Mouse (Mus musculus) natural killer cell, adult 2 months (primary cell): ENCODE measurements around the gene Rnf5.

Experiments used
- DNase-seq, 2 experiments: peaks; one replicate each; pipeline ENCODE4 v3.0.0; 2022; ENCODE audit warnings: low spot score in 2 of 2

Rnf5 gene

GRCm38 (mm10) chr17:34603375-34604060 lies at the start of gene Rnf5:
Gene Rnf5 (minus strand): TSS chr17:34603690.
- peak; percentile 99 for DNase-seq

- no peak for DNase-seq
These were observed 49.5 kb upstream of the Rnf5 start for GRCm38 (mm10) chr17:34652985-34653384.

DNA sequence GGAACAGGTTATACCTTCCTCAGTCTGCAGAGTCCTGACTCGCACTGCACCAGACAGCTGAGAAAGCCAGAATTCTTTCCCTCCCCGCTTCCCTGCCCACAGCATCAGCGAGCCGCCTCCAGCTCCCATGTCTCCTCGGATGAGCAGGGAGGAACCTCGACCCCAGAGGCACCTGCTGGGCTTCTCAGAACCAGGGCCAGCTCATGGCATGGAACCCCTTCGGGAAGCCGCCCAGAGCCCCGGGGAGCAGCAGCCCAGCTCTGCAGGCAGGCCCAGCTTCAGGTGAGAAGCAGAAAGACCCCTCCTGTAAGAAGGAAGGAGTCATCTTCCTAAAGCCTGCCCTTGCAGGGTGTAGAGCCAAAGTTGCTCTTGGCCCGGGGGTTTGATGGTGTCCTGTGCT lies 49.1 kb upstream of the Rnf5 start:
- DNase-seq: no peak

DNA sequence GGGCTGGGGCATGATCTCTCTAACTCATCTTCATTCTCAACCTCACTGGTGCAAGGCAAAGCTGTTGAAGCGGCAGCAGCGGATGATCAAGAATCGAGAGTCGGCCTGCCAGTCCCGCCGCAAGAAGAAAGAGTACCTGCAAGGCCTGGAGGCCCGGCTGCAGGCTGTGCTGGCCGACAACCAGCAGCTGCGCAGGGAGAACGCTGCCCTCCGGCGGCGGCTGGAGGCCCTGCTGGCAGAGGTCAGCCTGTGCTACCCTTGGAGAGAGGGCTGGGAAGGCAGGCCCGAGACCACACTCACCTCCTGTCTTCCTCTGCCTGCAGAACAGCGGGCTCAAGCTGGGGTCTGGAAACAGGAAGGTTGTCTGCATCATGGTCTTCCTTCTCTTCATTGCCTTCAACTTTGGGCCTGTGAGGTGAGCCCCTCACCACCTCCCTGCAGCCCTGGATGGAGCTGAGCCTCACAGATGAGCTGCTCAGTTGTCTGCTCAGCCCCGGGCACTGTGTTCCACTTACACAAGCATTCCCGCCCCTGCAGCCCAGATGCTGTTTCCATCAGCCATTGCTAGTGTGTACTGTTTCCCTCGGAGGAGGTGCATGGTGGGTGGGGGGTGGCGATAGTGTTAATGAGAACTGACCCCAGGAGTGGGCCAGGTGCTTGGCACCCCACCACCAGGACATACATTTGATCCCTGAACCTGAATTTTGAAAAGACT lies 48.2 kb upstream of the Rnf5 start:
- DNase-seq: peak; percentile 32 to 44

DNA sequence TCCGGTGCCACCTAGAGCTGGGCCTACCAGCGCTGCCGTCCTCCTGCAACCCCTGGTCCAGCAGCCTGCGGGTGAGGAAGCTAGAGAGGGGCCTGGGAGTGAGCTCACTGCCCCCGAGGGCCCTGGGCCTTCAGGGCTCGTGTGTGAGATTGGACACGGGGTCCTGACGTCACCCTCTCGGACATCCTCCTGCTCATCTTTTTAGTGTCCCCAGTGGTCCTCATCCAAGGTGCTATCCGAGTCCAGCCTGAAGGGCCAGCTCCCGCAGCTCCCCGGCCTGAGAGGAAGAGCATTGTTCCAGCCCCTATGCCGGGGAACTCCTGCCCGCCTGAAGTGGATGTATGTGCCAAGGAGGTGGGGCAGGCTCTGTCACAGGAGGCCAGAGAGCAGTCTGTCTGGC lies 47.3 kb upstream of the Rnf5 start:
- DNase-seq: no peak

- DNase-seq: no peak
These were observed 45.8 kb upstream of the Rnf5 start for GRCm38 (mm10) chr17:34649106-34649864.

DNA sequence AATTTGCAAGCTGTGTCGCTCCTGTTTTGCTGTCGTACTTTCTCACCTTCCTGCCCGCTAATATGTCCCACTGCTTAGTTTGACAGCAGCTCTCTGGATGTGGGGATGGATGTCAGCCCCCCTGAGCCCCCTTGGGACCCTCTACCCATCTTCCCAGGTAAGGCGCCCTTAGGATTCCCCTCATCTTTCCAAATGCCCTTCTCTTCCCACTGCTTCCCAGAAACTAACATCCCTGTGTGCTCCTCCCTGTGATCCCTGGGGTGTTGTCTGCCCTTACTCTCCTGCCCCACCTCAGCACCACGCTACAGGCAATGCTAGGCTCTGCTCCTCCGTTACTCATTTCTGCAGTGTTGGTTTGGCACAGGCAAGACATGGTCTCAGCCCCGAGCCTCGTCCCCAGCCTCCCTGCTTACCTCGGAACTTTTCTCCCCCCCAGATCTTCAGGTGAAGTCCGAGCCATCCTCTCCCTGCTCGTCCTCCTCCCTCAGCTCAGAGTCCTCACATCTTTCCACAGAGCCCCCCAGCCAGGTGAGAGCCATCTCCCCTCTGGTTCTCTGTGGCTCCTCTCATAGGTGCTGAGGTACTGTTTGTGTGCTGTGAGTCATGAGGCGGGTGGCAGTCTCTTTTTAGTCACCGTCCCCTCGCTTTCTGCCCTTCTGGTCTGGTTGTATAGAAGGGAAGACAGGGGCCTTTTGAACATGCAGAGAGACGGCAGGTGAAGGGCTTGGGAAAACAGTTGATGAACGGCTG lies 44.8 kb upstream of the Rnf5 start:
- DNase-seq: no peak

GRCm38 (mm10) chr17:34646906-34647787 lies 43.7 kb upstream of the Rnf5 start, which contains the start of gene Atf6b:
Gene Atf6b (plus strand): TSS chr17:34647146.
- peak; percentile 95 for DNase-seq

- no peak for DNase-seq
These were observed 42.5 kb upstream of the Rnf5 start for GRCm38 (mm10) chr17:34645831-34646511.

DNA sequence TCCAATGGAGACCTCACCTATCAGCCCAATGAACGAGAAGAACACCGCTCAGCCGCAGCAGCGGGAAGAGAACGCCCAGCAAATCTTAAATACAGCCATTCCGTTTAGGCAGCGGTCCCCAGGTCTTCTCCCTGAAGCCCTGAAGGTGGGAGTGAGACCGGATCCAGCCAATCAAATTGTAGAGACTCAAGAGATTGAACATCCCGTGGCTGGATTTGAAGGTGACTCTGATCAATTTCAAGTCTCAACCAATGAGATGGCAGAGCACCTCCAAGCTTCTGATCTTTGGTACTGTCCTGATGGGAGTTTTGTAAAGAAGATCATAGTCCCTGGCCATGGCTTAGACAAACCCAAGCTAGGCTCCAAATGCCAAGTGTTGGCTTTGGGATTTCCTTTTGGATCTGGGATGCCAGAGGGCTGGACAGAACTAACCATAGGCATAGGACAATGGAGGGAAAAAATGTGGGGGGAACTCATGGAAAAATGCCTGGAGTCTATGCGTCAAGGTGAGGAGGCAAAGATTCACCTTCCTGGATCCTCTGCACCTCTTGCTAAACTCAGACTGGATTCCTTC lies 41.9 kb upstream of the Rnf5 start:
- no peak for DNase-seq

GRCm38 (mm10) chr17:34644608-34645007 lies 41.1 kb upstream of the Rnf5 start, which contains the start of gene Fkbpl:
Gene Fkbpl (plus strand): TSS chr17:34644764.
- DNase-seq: peak; percentile 97 to 98

- no peak for DNase-seq
These were observed 40.5 kb upstream of the Rnf5 start for GRCm38 (mm10) chr17:34643944-34644343.

DNA sequence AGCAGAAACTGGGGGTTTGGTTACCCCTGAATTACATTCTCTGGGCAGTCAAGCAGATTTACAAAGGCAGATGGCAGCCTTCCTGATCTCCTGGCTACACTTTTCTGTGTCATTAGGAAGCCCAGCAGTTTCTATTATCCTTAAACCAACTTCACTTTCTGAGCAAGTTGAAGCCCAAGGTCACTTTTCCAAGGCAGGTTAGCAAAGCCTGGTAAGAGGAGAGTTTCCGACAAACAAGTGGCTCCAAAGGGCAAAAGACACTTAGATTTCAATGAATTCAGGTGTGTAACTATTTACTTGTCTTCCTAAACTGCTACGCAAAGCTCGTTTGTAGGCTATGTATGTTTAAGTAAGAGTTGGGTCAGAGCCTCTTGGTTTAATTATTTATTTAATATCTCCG lies 39.9 kb upstream of the Rnf5 start:
- DNase-seq: no peak

GRCm38 (mm10) chr17:34641945-34642344 lies 38.5 kb upstream of the Rnf5 start:
- no peak for DNase-seq

- no peak for DNase-seq
These were observed 37.5 kb upstream of the Rnf5 start for GRCm38 (mm10) chr17:34640778-34641601.

- no peak for DNase-seq
These were observed 36.2 kb upstream of the Rnf5 start for GRCm38 (mm10) chr17:34639461-34640255.

GRCm38 (mm10) chr17:34637459-34637858 lies 34.0 kb upstream of the Rnf5 start:
- no peak for DNase-seq

DNA sequence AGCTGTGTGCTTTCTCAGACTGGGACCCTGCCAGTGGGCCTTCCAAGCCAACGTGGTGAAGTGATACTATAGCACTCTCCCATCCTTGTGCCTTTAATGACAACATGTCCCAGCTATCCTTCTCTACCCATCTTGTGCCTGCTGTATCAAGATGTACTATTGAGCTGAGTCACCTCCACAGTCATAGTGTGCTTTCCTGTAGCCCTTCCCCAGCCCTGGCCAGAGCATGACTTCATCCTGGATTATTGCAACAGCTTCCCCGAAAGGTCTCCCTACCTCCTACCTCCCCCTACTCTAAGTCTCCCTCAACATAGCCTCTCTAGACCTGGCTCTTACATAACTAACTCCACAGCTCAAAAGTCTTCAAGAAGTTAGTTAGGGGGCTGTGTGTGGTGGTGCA lies 32.2 kb upstream of the Rnf5 start:
- no peak for DNase-seq
